Mouse (Mus musculus) liver, adult 2 months (tissue): ENCODE measurements at regions not wholly inside any gene's neighbourhood (a gene's known extent, or its start where the extent isn't known, plus 50 kb on each side); places are given as distances from the start of the nearest gene placed in this dataset.

Experiments used
- CTCF ChIP-seq: fragments of 200-500 bp; IDR thresholded peaks from 2 replicates; pipeline ENCODE4 v1.5.1; 2011; ENCODE audit warnings: low read depth, low read length, control low read depth
- POLR2A ChIP-seq: fragments of 200-500 bp; IDR thresholded peaks from 2 replicates; pipeline ENCODE4 v1.6.1; 2011; ENCODE audit warnings: low read length, control low read depth; ENCODE audit not compliant: insufficient read depth; ENCODE audit errors: extremely low read depth

DNA sequence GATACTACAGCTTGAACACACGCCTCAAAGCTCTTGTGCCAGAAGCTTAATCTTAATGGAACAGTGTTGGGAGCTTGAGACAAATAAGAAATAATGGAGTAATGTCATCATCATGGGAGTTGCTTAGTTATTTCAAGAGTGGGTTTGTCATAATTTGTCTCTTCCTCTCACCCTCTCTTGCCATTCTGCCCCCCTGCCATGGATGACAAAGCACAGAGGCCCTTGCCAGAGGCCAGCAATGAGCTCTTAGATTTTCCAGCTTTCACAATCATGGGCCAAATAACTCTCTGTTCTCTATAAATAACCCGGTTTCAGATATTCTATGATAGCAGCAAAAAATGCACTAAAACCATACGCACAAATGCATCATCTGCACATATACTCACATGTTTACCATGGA is 174.1 kb downstream of the Snx10 start:
- TF ChIP-seq CTCF (no peak), POLR2A (no peak)
